Mouse (Mus musculus) heart, embryonic 14.5 days (tissue): ENCODE measurements at regions not wholly inside any gene's neighbourhood (a gene's known extent, or its start where the extent isn't known, plus 50 kb on each side); places are given as distances from the start of the nearest gene placed in this dataset.

ENCODE experiments used
- ATAC-seq: fragments of 200-750 bp; cut with Nextera tagmentation; 2 replicates; pipeline ENCODE4 v1.8.0; 2017; ENCODE audit warnings: low read depth, moderate TSS enrichment; ENCODE audit not compliant: insufficient number of reproducible peaks, insufficient read depth, low FRiP score
- H3K27ac ChIP-seq, 2 experiments: fragments of 200-500 bp in 1 of 2; fragments of 300-500 bp in 1 of 2; sonication (generic) in 1 of 2; replicated peaks in 1 of 2; 2 replicates each; pipeline ENCODE4 v1.5.1; 2012 to 2014; ENCODE audit warnings: low read depth in 2 of 2, low read length in 2 of 2, control low read depth in 1 of 2, mild to moderate bottlenecking in 1 of 2, mixed read lengths in 1 of 2; ENCODE audit not compliant: control insufficient read depth in 1 of 2, insufficient read depth in 1 of 2
- H3K27me3 ChIP-seq: fragments of 300-500 bp; sonication (generic); 2 replicates; pipeline ENCODE4 v1.6.1; 2014; ENCODE audit warnings: mild to moderate bottlenecking, low read length, control low read depth; ENCODE audit not compliant: control insufficient read depth, insufficient read depth
- H3K36me3 ChIP-seq: fragments of 300-500 bp; sonication (generic); 2 replicates; pipeline ENCODE4 v1.6.1; 2014; ENCODE audit warnings: mild to moderate bottlenecking, control low read depth, low read length, mixed read lengths; ENCODE audit not compliant: control insufficient read depth, insufficient read depth
- H3K4me1 ChIP-seq, 2 experiments: fragments of 200-500 bp in 1 of 2; fragments of 300-500 bp in 1 of 2; sonication (generic) in 1 of 2; 2 replicates each; pipeline ENCODE4 v1.6.1; 2012 to 2014; ENCODE audit warnings: low read length in 2 of 2, control low read depth in 1 of 2, mixed read lengths in 1 of 2; ENCODE audit not compliant: control insufficient read depth in 2 of 2, insufficient read depth in 2 of 2
- H3K4me2 ChIP-seq: fragments of 300-500 bp; sonication (generic); 2 replicates; pipeline ENCODE4 v1.6.1; 2014; ENCODE audit warnings: mild to moderate bottlenecking, low read length
- H3K4me3 ChIP-seq, 2 experiments: fragments of 200-500 bp in 1 of 2; fragments of 300-500 bp in 1 of 2; sonication (generic) in 1 of 2; 2 replicates each; pipeline ENCODE4 v1.5.1; 2012 to 2014; ENCODE audit warnings: low read length in 2 of 2, mild to moderate bottlenecking in 2 of 2, control low read depth in 1 of 2, low read depth in 1 of 2, moderate library complexity in 1 of 2; ENCODE audit not compliant: control insufficient read depth in 1 of 2, insufficient read depth in 1 of 2
- H3K9ac ChIP-seq: fragments of 300-500 bp; sonication (generic); 2 replicates; pipeline ENCODE4 v1.6.1; 2014; ENCODE audit warnings: mild to moderate bottlenecking, low read length
- H3K9me3 ChIP-seq: fragments of 300-500 bp; sonication (generic); 2 replicates; pipeline ENCODE4 v1.6.1; 2016; ENCODE audit warnings: low read length, control low read depth; ENCODE audit not compliant: control insufficient read depth
- WGBS: fragments of 180-500 bp; shearing (Covaris S2); extraction: QIAGEN DNeasy Blood & Tissue Kit; methylation state at CpG from one replicate; pipeline ENCODE4 v1.1.7; 2014; 5-methylcytosine and 5-hydroxymethylcytosine counted together

GRCm38 (mm10) chr8:8142933-8143495, 518.0 kb downstream of the Efnb2 start:
- 33% methylated on average over 6 of the region's 6 CpGs for WGBS
- H3K9ac ChIP-seq, result no peak overlapping the region

DNA sequence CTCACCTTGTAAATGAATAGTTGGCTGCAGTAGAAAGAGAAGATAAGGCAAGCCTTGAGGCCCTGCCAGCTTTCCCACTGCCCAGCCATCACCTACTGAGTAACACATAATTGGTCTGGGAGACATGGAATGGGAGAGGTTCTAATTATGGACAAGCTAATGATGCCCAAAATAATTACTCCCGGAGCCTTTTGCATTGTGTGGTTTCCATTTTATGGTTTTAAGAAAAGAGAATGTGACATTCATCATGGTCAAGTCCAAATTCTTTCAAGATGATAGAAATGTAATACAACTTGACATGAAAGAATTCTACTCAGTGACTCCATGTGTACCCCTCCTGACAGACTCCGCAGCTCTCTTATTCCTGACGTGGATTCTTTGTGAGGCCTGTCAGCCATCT, 518.6 kb downstream of the Efnb2 start:
- no peak for ATAC-seq
- no peak overlapping the region for H3K4me3 ChIP-seq
- WGBS, result 50% methylated on average over 3 of the region's 3 CpGs
- H3K36me3 ChIP-seq, result no peaks in the 10 kb centered on the region
- no peak overlapping the region for H3K9ac ChIP-seq
- no peak overlapping the region for H3K4me2 ChIP-seq
- H3K27ac ChIP-seq, result no peak overlapping the region
- H3K27me3 ChIP-seq, result no peaks in the 10 kb centered on the region
- H3K4me1 ChIP-seq, result 0 out of 4 replicates have a peak, but pooled peaks cover 0 to 6% of the 10 kb centered on the region in 2 experiments
- H3K9me3 ChIP-seq, result peaks cover 3% of the 10 kb centered on the region; the same call in 1 of the 2 replicates

More at GRCm38 (mm10) chr8:8142933-8143495, 518.0 kb downstream of the Efnb2 start:
- no peaks in the 10 kb centered on the region for H3K27me3 ChIP-seq
- no peak overlapping the region for H3K27ac ChIP-seq
- 0 out of 4 replicates have a peak, but pooled peaks cover 0 to 6% of the 10 kb centered on the region in 2 experiments for H3K4me1 ChIP-seq
- peaks cover 5% of the 10 kb centered on the region; the same call in 1 of the 2 replicates for H3K9me3 ChIP-seq
- no peak overlapping the region for H3K4me2 ChIP-seq
- no peaks in the 10 kb centered on the region for H3K36me3 ChIP-seq
- no peak for ATAC-seq
- no peak overlapping the region for H3K4me3 ChIP-seq

DNA sequence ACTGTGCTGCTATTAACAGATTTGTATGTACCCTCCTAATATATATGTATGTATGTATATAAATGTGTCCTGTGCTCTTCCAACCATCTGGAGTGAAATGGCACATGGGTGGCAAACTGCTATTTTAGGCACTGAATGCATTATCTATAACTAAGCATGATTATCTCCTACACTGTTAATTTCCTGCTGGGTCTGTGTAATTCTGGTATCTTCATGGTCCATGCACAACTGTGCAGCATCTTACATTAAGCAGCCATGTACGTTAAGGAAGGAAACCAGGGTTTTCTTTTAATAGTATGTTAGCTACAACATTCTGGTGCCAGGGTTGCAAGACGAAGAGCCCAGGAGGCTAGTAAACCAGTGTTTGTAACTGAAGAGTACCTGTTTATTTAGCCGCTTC, 521.3 kb downstream of the Efnb2 start:
- WGBS, result 86% methylated on average over 3 of the region's 3 CpGs
- no peaks in the 10 kb centered on the region for H3K36me3 ChIP-seq
- H3K27ac ChIP-seq, result no peak overlapping the region
- no peaks in the 10 kb centered on the region for H3K9me3 ChIP-seq
- H3K27me3 ChIP-seq, result no peaks in the 10 kb centered on the region
- no peak overlapping the region for H3K9ac ChIP-seq
- H3K4me2 ChIP-seq, result no peak overlapping the region
- no peak for ATAC-seq
- no peak overlapping the region for H3K4me3 ChIP-seq
- 0 out of 4 replicates have a peak, but pooled peaks cover 0 to 6% of the 10 kb centered on the region in 2 experiments for H3K4me1 ChIP-seq

GRCm38 (mm10) chr8:8133001-8133785, 527.8 kb downstream of the Efnb2 start:
- no peaks in the 10 kb centered on the region for H3K36me3 ChIP-seq
- no peak overlapping the region for H3K27ac ChIP-seq
- no peaks in the 10 kb centered on the region for H3K4me1 ChIP-seq
- no peak for ATAC-seq
- H3K27me3 ChIP-seq, result no peaks in the 10 kb centered on the region; the same call in 1 of the 2 replicates
- no peak overlapping the region for H3K4me2 ChIP-seq
- no peak overlapping the region for H3K4me3 ChIP-seq
- no peaks in the 10 kb centered on the region for H3K9me3 ChIP-seq
- no peak overlapping the region for H3K9ac ChIP-seq
- 48% methylated on average over 10 of the region's 10 CpGs for WGBS

DNA sequence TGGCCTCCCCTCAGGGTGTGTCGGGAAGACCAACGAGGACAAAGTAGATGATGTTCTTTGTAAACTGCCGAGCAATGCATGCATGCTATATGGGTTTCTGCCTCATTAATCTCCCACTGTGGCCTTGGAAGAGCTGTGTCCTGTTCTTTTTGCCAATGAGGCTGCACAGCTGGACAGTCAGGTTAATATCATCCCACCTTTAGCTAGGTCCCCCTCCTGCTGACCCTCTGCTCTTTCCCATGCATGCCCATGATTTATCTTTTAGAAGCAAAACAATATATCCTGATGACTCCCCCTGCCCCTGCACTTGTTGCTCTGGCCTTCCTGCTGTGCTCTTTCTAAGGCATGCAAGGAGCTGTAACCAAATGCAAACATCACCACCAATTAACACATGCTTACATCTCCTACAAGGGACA, 529.1 kb downstream of the Efnb2 start:
- H3K27me3 ChIP-seq, result no peaks in the 10 kb centered on the region; the same call in 1 of the 2 replicates
- no peak overlapping the region for H3K4me2 ChIP-seq
- ATAC-seq, result no peak
- no peaks in the 10 kb centered on the region for H3K4me1 ChIP-seq
- H3K4me3 ChIP-seq, result no peak overlapping the region
- no peaks in the 10 kb centered on the region for H3K9me3 ChIP-seq
- no peak overlapping the region for H3K27ac ChIP-seq
- WGBS, result 40% methylated on average over 3 of the region's 3 CpGs
- H3K36me3 ChIP-seq, result no peaks in the 10 kb centered on the region
- no peak overlapping the region for H3K9ac ChIP-seq

GRCm38 (mm10) chr8:8130806-8131205, 530.2 kb downstream of the Efnb2 start:
- no peak overlapping the region for H3K9ac ChIP-seq
- H3K36me3 ChIP-seq, result no peaks in the 10 kb centered on the region
- ATAC-seq, result no peak
- no peak overlapping the region for H3K27ac ChIP-seq
- no peaks in the 10 kb centered on the region for H3K4me1 ChIP-seq
- no peaks in the 10 kb centered on the region; the same call in 1 of the 2 replicates for H3K27me3 ChIP-seq
- H3K4me2 ChIP-seq, result no peak overlapping the region
- 51% methylated on average over 2 of the region's 2 CpGs for WGBS
- H3K9me3 ChIP-seq, result no peaks in the 10 kb centered on the region
- no peak overlapping the region for H3K4me3 ChIP-seq

DNA sequence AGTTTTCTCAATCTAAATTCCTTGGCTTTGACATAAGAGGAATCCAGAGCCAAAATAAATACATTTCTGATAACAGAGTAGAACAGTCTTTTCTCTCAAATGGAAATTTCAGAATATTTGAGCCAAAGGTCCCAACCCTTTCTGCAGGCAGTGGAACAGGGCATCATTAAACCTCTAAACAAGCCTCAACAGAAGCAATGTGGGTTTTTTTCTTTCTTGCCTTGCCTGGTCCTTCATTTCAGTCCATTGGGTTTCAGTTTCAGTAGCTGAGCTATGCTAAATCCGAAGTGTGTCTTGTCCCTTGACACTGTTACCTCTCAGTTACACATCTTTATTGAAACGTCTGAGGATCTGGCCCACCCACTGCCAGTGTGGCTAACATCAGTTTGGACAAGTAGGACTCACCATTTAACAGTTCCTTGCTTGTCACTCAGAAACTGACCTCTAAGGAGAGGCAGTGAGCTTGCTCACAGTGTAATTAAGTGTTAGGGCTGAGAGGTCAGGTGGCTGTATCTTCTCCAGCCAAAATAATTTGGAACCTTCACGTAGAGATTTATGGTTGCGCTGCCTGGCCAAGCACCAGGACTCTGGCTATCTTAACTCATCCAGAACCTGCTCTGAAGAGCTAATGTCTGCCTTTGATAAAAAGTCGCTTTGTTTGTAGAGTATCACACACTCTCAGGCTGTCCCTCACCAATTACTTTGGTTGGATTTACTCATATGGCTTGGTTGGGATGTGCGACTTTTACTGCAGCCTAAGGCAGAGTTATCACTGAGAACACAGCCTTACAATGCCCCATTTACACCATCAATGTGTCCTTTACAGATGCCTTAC, 545.2 kb downstream of the Efnb2 start:
- WGBS, result 53% methylated on average over 6 of the region's 6 CpGs
- Histone ChIP-seq H3K4me1 (peaks cover 0 to 2% of the 10 kb centered on the region in 2 experiments; a peak in 1 of 4 replicates), H3K9ac (no peak overlapping the region), H3K36me3 (no peaks in the 10 kb centered on the region), H3K9me3 (no peaks in the 10 kb centered on the region), H3K4me3 (no peak overlapping the region), H3K4me2 (no peak overlapping the region), H3K27ac (0 out of 4 replicates have a peak overlapping the region, but pooled peaks of 1 of the 2 experiments have one; percentile 25), H3K27me3 (no peaks in the 10 kb centered on the region)
- ATAC-seq, result no peak
